Mouse (Mus musculus): ENCODE data around the gene Selenoi. TPM values are rescaled to one million over a fixed set of nuclear protein-coding genes. Genes with fewer than 3 reads are reported as not detected.

Selenoi gene
- total and polyA plus RNA-seq, 3 experiments: 43.4 to 101 (median 76.3) TPM

- no peak for TF ChIP-seq HCFC1 (IDR thresholded peaks at IDR 0.05; ENCODE audit: low read depth, low read length)
- TF ChIP-seq RAD21 (IDR thresholded peaks at IDR 0.05; ENCODE audit: low read depth, low read length): no peak
- TF ChIP-seq CTCF (IDR thresholded peaks at IDR 0.05 in 2 of 3, conservative IDR thresholded peaks at IDR 0.05 in 1 of 3; ENCODE audit: control insufficient read depth in 1 of 3, insufficient read depth in 1 of 3, low read depth in 2 of 3, low read length in 3 of 3, poor library complexity in 1 of 3, severe bottlenecking in 1 of 3): 0 out of 6 replicates have a peak, but pooled peaks of 1 of the 3 experiments have one; percentile 1
- no peak for DNase-seq (ENCODE audit: low read depth, low spot score)
- Histone ChIP-seq H3K36me3 (ENCODE audit: control insufficient read depth in 1 of 2, insufficient read depth in 2 of 2, low read length in 2 of 2) (peaks cover 0 to 55% of the 10 kb centered on the region in 2 experiments; a peak in 2 of 4 replicates), H3K9me3 (replicated peaks; ENCODE audit: insufficient read depth, low read length) (no peaks in the 10 kb centered on the region), H3K27ac (ENCODE audit: control insufficient read depth, low read depth, low read length) (no peak overlapping the region), H3K4me1 (ENCODE audit: control insufficient read depth in 1 of 2, insufficient read depth in 2 of 2, low read length in 2 of 2) (no peaks in the 10 kb centered on the region; a peak in 2 of 4 replicates), H3K9ac (ENCODE audit: control insufficient read depth, low read depth, low read length, poor library complexity, severe bottlenecking) (no peak overlapping the region), H3K79me2 (ENCODE audit: control insufficient read depth, insufficient read depth, low read length, poor library complexity) (no peaks in the 10 kb centered on the region; the same call in 1 of the 2 replicates), H3K27me3 (ENCODE audit: control insufficient read depth in 1 of 2, insufficient read depth in 2 of 2, low read length in 2 of 2) (no peaks in the 10 kb centered on the region), H3K4me3 (ENCODE audit: control insufficient read depth in 1 of 2, insufficient read depth in 1 of 2, low read depth in 2 of 2, low read length in 2 of 2) (no peak overlapping the region)
These were observed 23.4 kb downstream of the Selenoi start for GRCm38 (mm10) chr5:30255567-30256354.

GRCm38 (mm10) chr5:30258776-30259175 is 26.4 kb downstream of the Selenoi start:
- no peaks in the 10 kb centered on the region for H3K9me3 ChIP-seq (replicated peaks; ENCODE audit: insufficient read depth, low read length)
- H3K9ac ChIP-seq (ENCODE audit: control insufficient read depth, low read depth, low read length, poor library complexity, severe bottlenecking): no peak overlapping the region
- no peak for DNase-seq (ENCODE audit: low read depth, low spot score)
- H3K79me2 ChIP-seq (ENCODE audit: control insufficient read depth, insufficient read depth, low read length, poor library complexity): no peaks in the 10 kb centered on the region
- peaks cover 2 to 47% of the 10 kb centered on the region in 2 experiments; a peak in 3 of 4 replicates for H3K36me3 ChIP-seq (ENCODE audit: control insufficient read depth in 1 of 2, insufficient read depth in 2 of 2, low read length in 2 of 2)
- H3K4me3 ChIP-seq (ENCODE audit: control insufficient read depth in 1 of 2, insufficient read depth in 1 of 2, low read depth in 2 of 2, low read length in 2 of 2): no peak overlapping the region
- no peak overlapping the region for H3K27ac ChIP-seq (ENCODE audit: control insufficient read depth, low read depth, low read length)
- H3K4me1 ChIP-seq (ENCODE audit: control insufficient read depth in 1 of 2, insufficient read depth in 2 of 2, low read length in 2 of 2): no peaks in the 10 kb centered on the region; a peak in 2 of 4 replicates
- no peaks in the 10 kb centered on the region for H3K27me3 ChIP-seq (ENCODE audit: control insufficient read depth in 1 of 2, insufficient read depth in 2 of 2, low read length in 2 of 2)
- TF ChIP-seq GATA1 (IDR thresholded peaks at IDR 0.05; ENCODE audit: low read depth, low read length): no peak
- no peak for TF ChIP-seq MXI1 (IDR thresholded peaks at IDR 0.05; ENCODE audit: low read depth, low read length)
- no peak for TF ChIP-seq JUND (IDR thresholded peaks at IDR 0.05; ENCODE audit: low read depth, low read length)
- TF ChIP-seq NELFE (IDR thresholded peaks at IDR 0.05; ENCODE audit: low read depth, low read length): no peak
- no peak for TF ChIP-seq KAT2A (conservative IDR thresholded peaks at IDR 0.05; ENCODE audit: low read depth, low read length)
- TF ChIP-seq MEF2A (IDR thresholded peaks at IDR 0.05; ENCODE audit: extremely low read depth, insufficient replicate concordance, low read depth, low read length, poor library complexity, severe bottlenecking): no peak
- TF ChIP-seq ZMIZ1 (IDR thresholded peaks at IDR 0.05; ENCODE audit: low read depth, low read length): no peak
- no peak for TF ChIP-seq NRF1 (IDR thresholded peaks at IDR 0.05; ENCODE audit: insufficient read depth, low read depth, low read length, poor library complexity, severe bottlenecking)
- no peak for TF ChIP-seq TAL1 (IDR thresholded peaks at IDR 0.05; ENCODE audit: low read length)
- no peak for TF ChIP-seq ZKSCAN1 (IDR thresholded peaks at IDR 0.05; ENCODE audit: low read depth, low read length)
- TF ChIP-seq POLR2A (IDR thresholded peaks at IDR 0.05; ENCODE audit: control insufficient read depth in 1 of 2, insufficient read depth in 1 of 2, low read depth in 1 of 2, low read length in 2 of 2, poor library complexity in 1 of 2): no peak
- no peak for TF ChIP-seq POLR2AphosphoS5 (IDR thresholded peaks at IDR 0.05; ENCODE audit: borderline replicate concordance, low read depth, low read length)

Data from MEL (cell line).